Mouse (Mus musculus): ENCODE results near the gene Slc41a2. TPM values are rescaled to one million over a fixed set of nuclear protein-coding genes. Genes with fewer than 3 reads are reported as not detected.

The Slc41a2 gene
- polyA plus RNA-seq (2015; fragmentation: Nextera tagmentation; extraction: Ambion mirVana): 0.15 and 0.22 TPM in 2 replicates

DNA sequence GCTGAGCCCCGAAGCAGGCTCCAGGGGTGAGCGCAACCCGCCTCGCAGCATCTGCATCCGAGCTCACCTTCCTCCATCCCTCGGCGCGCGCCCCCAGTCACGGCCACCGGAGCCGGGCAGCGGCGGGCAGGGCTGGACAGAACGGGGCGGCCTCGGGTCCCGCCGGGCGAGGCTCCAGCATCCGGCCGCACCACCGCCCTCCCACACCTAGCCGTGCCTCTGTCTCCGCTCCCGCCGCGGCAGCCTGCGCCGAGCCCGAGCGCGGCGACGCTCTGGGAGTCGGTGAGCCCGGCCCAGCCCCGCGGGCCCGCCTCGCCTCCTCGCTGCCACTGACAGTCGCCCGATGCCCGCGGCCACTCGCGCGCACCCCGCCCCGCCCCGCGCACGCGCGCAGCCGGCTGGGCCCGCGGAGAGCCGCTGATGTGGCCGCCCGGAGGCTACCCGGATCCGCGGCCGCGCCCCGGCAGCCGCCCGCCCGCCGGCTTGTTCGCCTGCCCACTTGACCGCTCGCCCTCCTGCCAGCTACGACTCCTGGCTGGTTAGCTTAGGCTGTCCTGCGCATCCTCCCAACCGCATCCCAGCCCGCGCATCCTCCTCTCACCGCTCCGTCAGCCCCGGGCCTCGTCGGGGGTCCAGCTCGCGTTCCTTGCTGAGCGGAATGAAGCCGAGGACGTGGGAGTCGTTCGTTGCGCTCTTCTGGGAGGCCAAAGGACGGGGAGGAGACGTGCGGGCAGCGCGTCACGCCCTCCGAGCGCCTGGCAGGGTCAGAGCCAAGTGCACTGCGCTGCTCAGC, at the start of gene Slc41a2:
Slc41a2 (minus strand) TSS at position 724 of the 793 bp plus-strand sequence.

DNA sequence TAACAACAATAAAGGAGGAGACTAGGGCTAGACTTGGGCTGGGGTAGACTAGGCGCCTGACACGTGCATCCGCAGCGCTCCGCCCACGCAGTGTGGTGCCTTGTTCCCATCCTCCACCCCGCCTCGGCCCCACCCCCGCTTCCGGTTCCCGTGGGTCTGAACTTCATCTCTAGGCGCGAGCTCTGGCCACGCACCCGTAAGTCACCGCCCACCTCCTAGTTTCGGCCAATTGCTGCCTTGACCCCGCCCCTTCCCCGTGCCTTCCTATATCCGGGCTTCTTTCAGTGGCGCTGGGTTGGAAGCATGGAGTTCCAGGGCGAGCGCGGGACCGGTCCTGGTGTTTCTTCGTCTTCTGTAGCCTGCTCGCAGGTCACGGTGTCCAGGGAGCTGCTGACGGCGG, 22.3 kb upstream of the Slc41a2 start, which contains the start of gene D10Wsu102e:
D10Wsu102e (plus strand) TSS at position 266 of the 400 bp plus-strand sequence.

Other genes starting within 250 kb of the Slc41a2 start
- gene D10Wsu102e, start 22.3 kb upstream of the Slc41a2 start, polyA plus RNA-seq (2015; fragmentation: Nextera tagmentation; extraction: Ambion mirVana): 0.31 and 0.32 TPM in 2 replicates
- 0.04 and 0.15 TPM in 2 replicates for gene Aldh1l2, start 196.3 kb upstream of the Slc41a2 start, polyA plus RNA-seq (2015; fragmentation: Nextera tagmentation; extraction: Ambion mirVana)
- gene Washc4, start 205.9 kb upstream of the Slc41a2 start, polyA plus RNA-seq (2015; fragmentation: Nextera tagmentation; extraction: Ambion mirVana): 14.3 and 14.7 TPM in 2 replicates